Mouse (Mus musculus) granulocyte monocyte progenitor cell, adult 5-6 weeks (primary cell): ENCODE data around the gene Ggact. TPM values are rescaled to one million over a fixed set of nuclear protein-coding genes. Genes with fewer than 3 reads are reported as not detected.

Source experiments
- ATAC-seq: replicated peaks from 2 replicates; pipeline ENCODE4 v1.8.0; 2016; ENCODE audit warnings: mild to moderate bottlenecking, moderate TSS enrichment, inconsistent platforms; ENCODE audit not compliant: poor library complexity, severe bottlenecking
- total RNA-seq, 2 experiments: library from RNA; stranded (forward) in 1 of 2; stranded (reverse) in 1 of 2; fragments of 200-712, 200-1000 nt in 1 of 2; fragments of >200 nt in 1 of 2; fragmentation: Nextera tagmentation in 1 of 2; gene quantifications; 2 replicates each; pipeline ENCODE4 v1.2.3; 2014 to 2017

The Ggact gene
- total RNA-seq, 2 experiments from 2014 or later: 0.31 to 2.2 TPM

- peak; percentile 69 for ATAC-seq
Measured at GRCm38 (mm10) chr14:122788199-122788598, 125.4 kb downstream of the Ggact start.

DNA sequence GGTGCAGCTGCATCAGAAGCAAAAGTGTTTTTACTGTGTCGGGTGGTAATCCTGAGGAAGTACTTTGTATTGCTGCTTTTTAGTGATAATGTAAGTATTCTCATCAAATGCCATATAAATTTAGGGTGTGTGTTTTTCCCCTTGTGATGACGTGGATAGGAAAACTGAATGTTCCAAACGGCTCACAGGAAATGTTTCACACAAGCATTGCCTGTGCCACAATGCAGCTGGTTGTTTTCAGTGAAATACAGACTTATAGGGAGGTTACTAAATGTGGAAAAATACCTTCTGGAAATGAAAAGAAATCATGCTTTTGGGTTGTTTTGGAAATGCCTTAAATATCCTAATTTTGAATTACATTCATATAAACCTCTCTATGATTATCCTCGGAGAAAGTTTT lies 128.9 kb downstream of the Ggact start:
- no peak for ATAC-seq

- ATAC-seq: no peak
Measured at GRCm38 (mm10) chr14:122766448-122766847, 147.1 kb downstream of the Ggact start.

Other genes starting within 250 kb of the Ggact start
- gene Tmtc4, start 70.3 kb upstream of the Ggact start, total RNA-seq (2014; fragmentation: Nextera tagmentation): 2.8 and 6.3 TPM in 2 replicates
- gene Tmtc4, start 70.3 kb upstream of the Ggact start, total RNA-seq (2017): 8.5 and 13.2 TPM in 2 replicates